Mouse (Mus musculus): ENCODE measurements around the gene Arl6ip4.

Arl6ip4 gene

DNA sequence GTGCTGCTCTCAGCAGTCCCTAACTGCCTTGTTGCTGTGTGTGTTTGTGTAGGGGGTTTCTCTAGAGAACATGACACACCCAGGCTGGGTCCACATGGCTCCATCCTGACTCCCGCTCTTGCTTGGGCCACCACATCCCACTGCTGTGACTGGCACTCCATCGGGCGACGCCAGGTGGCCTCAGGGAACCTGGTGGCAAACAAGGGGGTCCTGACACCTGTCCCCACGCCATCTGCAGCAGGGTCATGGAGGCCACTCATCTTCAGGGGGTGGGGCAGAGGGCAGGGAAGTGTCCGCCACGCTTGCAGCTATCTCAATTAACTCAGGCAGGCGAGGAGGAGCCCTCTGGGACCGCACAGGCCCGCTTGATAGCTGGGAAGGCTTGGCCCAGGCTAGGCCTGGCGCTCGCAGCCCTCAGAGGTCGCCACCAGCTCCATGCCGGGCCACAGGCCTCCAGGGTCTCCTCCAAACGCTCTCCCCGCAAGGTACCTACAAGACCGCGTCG is 20.8 kb upstream of the Arl6ip4 start:
- no peak for DNase-seq

DNA sequence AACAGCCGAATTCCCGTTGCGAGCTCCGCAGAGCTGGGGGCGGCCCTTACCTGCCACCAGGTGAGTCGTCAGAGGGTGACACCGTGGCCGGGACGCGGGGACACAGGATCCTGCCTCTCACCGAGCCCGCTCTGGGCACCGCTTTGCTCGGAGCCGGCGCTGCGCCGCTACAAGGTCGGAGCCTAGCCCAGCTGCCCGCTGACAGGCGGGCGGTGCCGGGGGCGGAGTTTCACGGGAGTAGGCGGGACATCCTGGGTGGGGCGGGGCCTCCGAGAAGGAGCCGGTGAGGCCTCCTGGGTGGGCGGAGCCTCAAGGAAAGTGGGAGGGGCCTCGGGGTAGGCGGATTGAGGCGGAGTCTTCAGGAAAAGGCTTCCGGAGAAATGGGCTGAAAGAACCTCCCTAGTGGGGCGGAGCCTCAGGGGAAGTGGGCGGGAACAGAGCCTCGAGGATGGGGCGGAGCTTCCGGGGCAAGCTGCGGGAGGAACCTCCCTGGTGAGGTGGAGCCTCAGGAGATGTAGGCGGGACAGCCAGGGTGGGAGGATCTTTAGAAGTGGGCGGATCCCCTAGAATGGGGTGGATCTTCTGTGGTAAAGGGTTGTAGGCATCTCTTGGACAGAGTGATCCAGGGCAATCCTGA is 20.2 kb upstream of the Arl6ip4 start, which contains the start of gene Abcb9:
TSS of gene Abcb9 (minus strand) at position 203 of the 637 bp plus-strand sequence.
- DNase-seq, result peak; percentile 94

- DNase-seq, result no peak
These were observed 17.0 kb upstream of the Arl6ip4 start for GRCm38 (mm10) chr5:124098923-124099322.

GRCm38 (mm10) chr5:124100128-124101044 is 15.5 kb upstream of the Arl6ip4 start:
- DNase-seq, result no peak

GRCm38 (mm10) chr5:124102326-124102725 is 13.6 kb upstream of the Arl6ip4 start:
- DNase-seq, result no peak

GRCm38 (mm10) chr5:124103020-124103419 is 12.9 kb upstream of the Arl6ip4 start:
- DNase-seq, result no peak

DNA sequence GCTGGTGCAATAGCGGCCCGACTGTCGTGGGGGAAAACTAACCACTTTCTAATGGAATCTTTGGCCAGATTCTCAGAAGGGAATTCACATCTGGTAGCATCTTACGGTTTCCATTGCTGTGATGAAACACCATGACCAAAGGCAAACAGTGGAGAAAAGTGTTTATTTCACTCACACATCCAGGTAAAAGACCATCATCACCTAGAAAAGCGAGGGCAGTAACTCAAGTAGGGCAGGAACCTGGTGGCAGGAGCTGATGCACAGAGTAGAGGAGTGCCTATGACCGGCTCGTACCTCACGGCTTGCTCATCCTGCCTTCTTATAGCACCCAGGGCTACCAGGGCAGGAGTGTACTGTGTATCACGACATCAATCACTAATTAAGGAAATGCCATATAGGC is 12.3 kb upstream of the Arl6ip4 start:
- DNase-seq, result no peak

GRCm38 (mm10) chr5:124111077-124111741 is 4.7 kb upstream of the Arl6ip4 start:
- DNase-seq, result peak; percentile 63

- peak; percentile 96 for DNase-seq
These were observed 4.0 kb upstream of the Arl6ip4 start, which contains the start of gene Ogfod2 for GRCm38 (mm10) chr5:124111742-124112497. Ogfod2 (plus strand) TSS chr5:124112297.

- DNase-seq, result no peak
These were observed 3.4 kb upstream of the Arl6ip4 start for GRCm38 (mm10) chr5:124112531-124112930.

- DNase-seq, result peak; percentile 79
These were observed 2.9 kb upstream of the Arl6ip4 start for GRCm38 (mm10) chr5:124113030-124113429.

DNA sequence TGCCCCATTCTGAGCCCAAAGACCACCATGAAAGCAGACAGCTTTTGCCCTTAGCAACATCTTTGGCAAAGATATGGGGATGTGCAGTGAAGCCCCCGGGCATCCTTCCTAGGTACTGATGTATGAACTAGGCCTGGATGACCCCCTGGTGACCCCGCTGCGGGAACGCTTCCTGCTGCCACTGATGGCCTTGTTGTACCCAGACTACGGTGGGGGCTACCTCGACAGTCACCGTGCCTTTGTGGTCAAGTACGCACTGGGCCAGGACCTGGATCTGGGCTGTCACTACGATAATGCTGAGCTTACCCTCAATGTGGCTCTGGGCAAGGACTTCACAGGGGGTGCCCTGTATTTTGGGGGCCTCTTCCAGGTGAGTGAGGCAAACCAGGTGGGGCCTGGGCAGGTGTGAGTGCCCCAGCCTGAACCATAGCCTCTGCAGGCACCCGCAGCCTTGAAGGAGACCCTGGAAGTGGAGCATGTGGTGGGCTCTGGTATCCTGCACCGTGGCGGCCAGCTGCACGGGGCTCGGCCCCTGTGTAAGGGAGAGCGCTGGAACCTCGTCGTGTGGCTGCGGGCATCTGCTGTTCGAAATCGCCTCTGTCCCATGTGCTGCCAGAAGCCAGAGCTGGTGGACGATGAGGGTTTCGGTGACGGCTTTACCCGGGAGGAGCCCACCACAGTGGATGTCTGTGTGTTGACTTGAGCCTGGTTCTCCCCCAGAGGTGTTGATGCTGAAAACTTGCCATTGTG is 1.4 kb upstream of the Arl6ip4 start:
- no peak for DNase-seq

- no peak for DNase-seq
These were observed 358 bp upstream of the Arl6ip4 start for GRCm38 (mm10) chr5:124115531-124115930.

DNA sequence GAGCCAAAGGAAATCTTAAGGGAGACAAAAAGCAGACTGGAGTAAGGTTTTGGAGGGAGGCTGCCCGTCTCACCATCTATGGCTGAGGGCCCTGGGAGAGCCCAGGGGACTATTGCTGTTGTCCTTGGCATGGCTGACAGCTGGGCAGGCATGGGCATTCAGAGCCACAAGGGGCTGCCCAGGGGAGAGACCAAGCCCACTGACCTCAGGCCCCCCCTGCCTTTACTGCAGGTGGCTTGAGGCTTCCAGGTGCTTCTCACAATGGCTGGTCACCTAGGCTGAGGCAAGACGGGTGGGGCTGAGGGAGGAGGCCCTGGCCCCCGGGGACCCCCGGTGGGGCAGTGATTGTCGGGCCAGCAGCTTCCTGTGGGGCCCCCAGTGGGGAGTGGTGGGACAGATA is 3.3 kb downstream of the Arl6ip4 start:
- DNase-seq, result no peak

DNA sequence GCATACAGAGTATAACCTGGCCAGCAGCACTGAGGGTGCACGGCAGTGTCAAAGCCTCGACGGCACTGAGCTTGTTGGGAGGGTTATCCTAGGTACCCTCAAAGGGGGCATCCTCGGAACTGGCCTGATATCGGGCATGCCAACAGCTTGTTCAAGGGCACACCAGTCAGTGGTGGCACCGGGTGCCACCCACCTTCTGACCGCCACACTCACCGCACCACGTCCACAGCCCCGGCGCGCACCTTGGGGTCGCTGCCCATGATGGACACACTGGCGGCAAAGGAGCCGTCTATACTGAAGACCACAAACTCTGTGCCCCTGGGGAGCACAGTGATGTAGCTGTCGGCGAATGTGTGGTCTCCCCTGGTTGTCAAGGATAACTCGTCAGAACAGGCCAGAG is 6.5 kb downstream of the Arl6ip4 start:
- no peak for DNase-seq

- no peak for DNase-seq
These were observed 9.2 kb downstream of the Arl6ip4 start for GRCm38 (mm10) chr5:124125093-124125492.

GRCm38 (mm10) chr5:124134261-124134660 is 18.4 kb downstream of the Arl6ip4 start:
- DNase-seq, result no peak

GRCm38 (mm10) chr5:124138066-124138465 is 22.2 kb downstream of the Arl6ip4 start:
- DNase-seq, result no peak

DNA sequence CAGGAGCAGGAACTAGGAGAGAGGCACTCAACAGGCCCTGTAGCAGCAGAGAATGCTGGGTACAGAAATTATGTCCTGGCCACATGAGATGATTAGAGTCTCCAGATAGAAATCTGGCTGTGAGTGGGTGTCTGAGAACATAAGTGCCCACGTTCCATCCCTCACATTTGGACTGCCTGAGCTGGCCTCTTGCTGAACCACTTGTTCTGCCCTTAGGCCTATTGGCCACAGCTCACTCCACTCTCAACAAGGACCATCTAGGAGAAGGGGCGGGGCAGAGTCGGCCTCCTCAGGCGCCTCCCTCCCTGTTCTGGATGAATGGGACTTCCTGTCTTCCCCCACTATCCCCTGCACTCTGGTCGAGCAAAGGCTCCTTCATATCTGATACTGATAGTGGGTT is 33.1 kb downstream of the Arl6ip4 start:
- DNase-seq, result no peak

DNA sequence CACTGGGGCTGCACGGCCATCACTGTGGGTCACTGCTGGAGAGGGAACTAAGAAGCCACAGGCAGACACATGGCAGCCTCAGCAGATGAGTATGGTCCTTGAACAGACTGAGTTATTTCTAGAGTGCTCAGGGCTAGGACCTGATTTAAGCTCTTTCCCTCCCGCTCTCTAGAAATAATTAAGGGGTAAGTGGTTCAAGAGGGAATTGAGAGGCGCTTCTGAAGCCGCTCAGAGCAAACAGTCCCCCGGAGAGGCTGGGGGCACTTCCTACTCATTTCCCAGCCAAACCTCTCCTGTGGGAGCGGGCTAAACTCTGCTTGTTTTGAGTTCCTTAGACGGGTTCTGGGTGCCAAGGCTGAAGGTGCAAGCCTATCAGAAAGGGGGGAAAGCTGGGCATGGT is 35.0 kb downstream of the Arl6ip4 start:
- no peak for DNase-seq

DNA sequence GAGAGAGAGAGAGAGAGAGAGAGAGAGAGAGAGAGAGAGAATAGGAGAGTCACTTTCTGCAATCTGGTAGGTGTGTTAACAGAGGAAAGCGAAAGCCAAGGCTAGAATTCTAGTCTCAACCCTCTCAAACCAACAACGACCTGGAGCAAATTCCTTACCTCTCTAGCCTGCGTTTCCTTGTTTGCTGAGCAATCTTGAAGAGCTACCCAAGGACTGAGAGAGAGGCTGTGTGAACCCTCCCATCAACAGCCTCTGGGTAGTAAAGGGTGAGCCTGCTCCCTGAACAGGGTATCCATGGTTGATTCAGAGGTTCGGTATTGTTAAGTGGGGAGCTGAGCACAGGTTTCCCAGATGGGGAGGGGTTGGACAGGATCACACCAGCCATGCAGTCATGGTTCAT is 36.8 kb downstream of the Arl6ip4 start:
- DNase-seq, result no peak

- no peak for DNase-seq
These were observed 40.1 kb downstream of the Arl6ip4 start for GRCm38 (mm10) chr5:124155943-124156342.

All from thymus, postnatal 14 days (tissue).